Mouse (Mus musculus): ENCODE measurements around the gene Cmss1.

The Cmss1 gene

GRCm38 (mm10) chr16:57509099-57509498 is 97.6 kb downstream of the Cmss1 start:
- DNase-seq, result no peak

GRCm38 (mm10) chr16:57508351-57508750 is 98.3 kb downstream of the Cmss1 start:
- DNase-seq, result no peak

GRCm38 (mm10) chr16:57506133-57506532 is 100.5 kb downstream of the Cmss1 start:
- DNase-seq, result no peak

GRCm38 (mm10) chr16:57504728-57505127 is 101.9 kb downstream of the Cmss1 start:
- DNase-seq, result no peak

- DNase-seq, result no peak
Observed at GRCm38 (mm10) chr16:57502761-57503160, 103.9 kb downstream of the Cmss1 start.

GRCm38 (mm10) chr16:57502230-57502629 is 104.4 kb downstream of the Cmss1 start:
- no peak for DNase-seq

- DNase-seq, result no peak
Observed at GRCm38 (mm10) chr16:57500851-57501250, 105.8 kb downstream of the Cmss1 start.

GRCm38 (mm10) chr16:57496437-57497173 is 110.1 kb downstream of the Cmss1 start:
- DNase-seq, result no peak

GRCm38 (mm10) chr16:57495476-57496203 is 111.0 kb downstream of the Cmss1 start:
- DNase-seq, result no peak

GRCm38 (mm10) chr16:57491853-57492252 is 114.8 kb downstream of the Cmss1 start:
- DNase-seq, result no peak

GRCm38 (mm10) chr16:57490691-57491090 is 116.0 kb downstream of the Cmss1 start:
- DNase-seq, result no peak

GRCm38 (mm10) chr16:57488661-57489060 is 118.0 kb downstream of the Cmss1 start:
- DNase-seq, result no peak

- no peak for DNase-seq
Observed at GRCm38 (mm10) chr16:57486266-57486665, 120.4 kb downstream of the Cmss1 start.

GRCm38 (mm10) chr16:57485265-57485664 is 121.4 kb downstream of the Cmss1 start:
- DNase-seq, result no peak

GRCm38 (mm10) chr16:57484043-57484795 is 122.4 kb downstream of the Cmss1 start:
- DNase-seq, result no peak

GRCm38 (mm10) chr16:57483503-57483902 is 123.2 kb downstream of the Cmss1 start:
- DNase-seq, result no peak

GRCm38 (mm10) chr16:57482911-57483310 is 123.8 kb downstream of the Cmss1 start:
- DNase-seq, result no peak

- DNase-seq, result no peak
Observed at GRCm38 (mm10) chr16:57482264-57482663, 124.4 kb downstream of the Cmss1 start.

- DNase-seq, result no peak
Observed at GRCm38 (mm10) chr16:57479776-57480175, 126.9 kb downstream of the Cmss1 start.

GRCm38 (mm10) chr16:57478451-57478850 is 128.2 kb downstream of the Cmss1 start:
- DNase-seq, result no peak

GRCm38 (mm10) chr16:57473415-57474085 is 133.1 kb downstream of the Cmss1 start:
- no peak for DNase-seq

- DNase-seq, result no peak
Observed at GRCm38 (mm10) chr16:57471071-57471470, 135.6 kb downstream of the Cmss1 start.

GRCm38 (mm10) chr16:57470286-57470830 is 136.3 kb downstream of the Cmss1 start:
- no peak for DNase-seq

Data from cerebellum, adult 9-11 months (tissue).